Mouse (Mus musculus): ENCODE results near the gene Tmed10.

Tmed10 gene

DNA sequence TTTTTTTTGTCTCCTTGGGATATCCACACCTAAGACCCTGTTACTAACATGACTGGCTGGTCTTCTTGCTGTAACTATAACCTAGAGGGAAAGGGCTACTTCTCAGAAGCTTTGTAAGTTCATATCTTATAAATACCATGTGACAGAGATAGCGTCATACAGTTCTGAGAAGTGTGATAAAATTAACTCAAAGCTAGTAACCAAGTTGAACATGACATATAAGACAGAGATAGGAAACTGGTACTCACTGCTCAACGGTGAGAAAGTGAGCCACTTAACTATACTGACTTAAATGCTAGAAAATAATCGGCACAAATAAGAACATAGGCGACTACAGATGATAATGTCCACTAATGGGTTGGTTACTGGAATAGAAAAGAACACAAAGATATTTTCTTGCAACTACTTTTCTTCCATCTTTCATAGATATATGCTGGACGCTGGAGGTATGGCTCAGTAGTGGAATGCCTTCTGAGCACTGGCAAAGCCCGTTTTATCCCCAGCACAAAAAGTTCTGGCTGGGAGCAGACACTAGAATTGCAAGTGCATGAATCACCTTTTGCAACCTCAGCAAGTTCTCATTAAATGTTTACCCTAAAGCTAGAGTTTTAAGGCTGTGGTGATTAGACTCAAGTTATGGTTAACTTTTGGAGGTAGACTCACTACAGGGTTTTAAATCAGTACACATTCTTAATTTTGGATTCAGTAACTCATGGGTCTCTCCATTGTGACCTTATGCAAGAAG lies 36.9 kb downstream of the Tmed10 start:
- Histone ChIP-seq H3K4me1 (replicated peaks; ENCODE audit: low read depth, low read length) (peaks cover 34% of the 10 kb centered on the region), H3K27me3 (ENCODE audit: insufficient read depth, low read length) (no peaks in the 10 kb centered on the region), H3K9me3 (ENCODE audit: low read length) (no peaks in the 10 kb centered on the region), H3K36me3 (ENCODE audit: insufficient read depth, low read length) (peaks cover 52% of the 10 kb centered on the region), H3K4me3 (replicated peaks; ENCODE audit: low read length) (peak overlapping the region; percentile 97; the same call in 1 of the 2 replicates)
- TF ChIP-seq POU5F1 (IDR thresholded peaks at IDR 0.05; ENCODE audit: borderline replicate concordance, low read length) (no peak), NANOG (IDR thresholded peaks at IDR 0.05; ENCODE audit: borderline replicate concordance, low read length) (no peak), CTCF (conservative IDR thresholded peaks at IDR 0.05; ENCODE audit: low read length) (no peak)

DNA sequence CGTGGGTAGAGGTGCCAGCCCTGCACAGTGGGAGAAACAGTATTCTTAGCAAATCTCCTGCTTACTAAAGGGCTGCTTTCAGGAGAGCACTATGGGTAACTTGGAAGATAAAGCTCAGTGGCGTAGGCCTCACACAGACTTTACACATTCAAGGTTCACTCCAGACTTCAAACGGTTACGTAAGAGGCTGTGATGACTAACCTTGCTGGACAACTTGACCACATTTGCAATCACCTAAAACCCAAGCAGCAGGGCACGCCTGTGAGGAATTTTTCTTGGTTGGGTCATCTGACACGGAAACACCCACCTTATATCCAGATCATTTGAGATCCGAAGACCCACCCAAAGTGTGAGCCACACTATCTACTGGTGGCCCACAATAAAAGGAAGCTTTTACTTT lies 44.5 kb downstream of the Tmed10 start:
- no peaks in the 10 kb centered on the region for H3K4me1 ChIP-seq (replicated peaks; ENCODE audit: low read depth, low read length)
- no peaks in the 10 kb centered on the region for H3K27me3 ChIP-seq (ENCODE audit: insufficient read depth, low read length)
- TF ChIP-seq NANOG (IDR thresholded peaks at IDR 0.05; ENCODE audit: borderline replicate concordance, low read length) (no peak), CTCF (conservative IDR thresholded peaks at IDR 0.05; ENCODE audit: low read length) (no peak), POU5F1 (IDR thresholded peaks at IDR 0.05; ENCODE audit: borderline replicate concordance, low read length) (no peak)
- no peaks in the 10 kb centered on the region for H3K9me3 ChIP-seq (ENCODE audit: low read length)
- no peak overlapping the region for H3K4me3 ChIP-seq (replicated peaks; ENCODE audit: low read length)
- peaks cover 85% of the 10 kb centered on the region for H3K36me3 ChIP-seq (ENCODE audit: insufficient read depth, low read length)

DNA sequence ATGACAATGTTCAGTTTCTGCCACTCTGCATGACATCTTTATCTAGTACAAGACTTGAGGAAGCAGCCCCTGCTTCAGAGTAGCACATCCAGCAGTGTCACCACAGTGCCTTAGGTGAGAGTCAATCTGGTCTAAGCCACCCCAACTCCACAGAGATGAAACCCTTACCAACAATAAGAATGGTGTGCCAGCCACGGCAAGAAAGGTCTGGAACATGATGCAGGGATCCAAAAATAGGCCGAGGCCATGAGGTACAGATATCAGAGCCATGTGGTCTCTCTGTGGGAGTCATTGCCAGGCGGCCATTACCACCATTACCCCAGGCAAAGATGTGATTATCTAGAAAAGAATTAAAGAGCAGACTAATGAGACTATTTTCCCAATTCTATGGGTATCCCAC lies 66.0 kb downstream of the Tmed10 start:
- no peak for TF ChIP-seq NANOG (IDR thresholded peaks at IDR 0.05; ENCODE audit: borderline replicate concordance, low read length)
- no peak for TF ChIP-seq CTCF (conservative IDR thresholded peaks at IDR 0.05; ENCODE audit: low read length)
- no peak for TF ChIP-seq POU5F1 (IDR thresholded peaks at IDR 0.05; ENCODE audit: borderline replicate concordance, low read length)
- Histone ChIP-seq H3K36me3 (ENCODE audit: insufficient read depth, low read length) (peaks cover 97% of the 10 kb centered on the region), H3K9me3 (ENCODE audit: low read length) (no peaks in the 10 kb centered on the region), H3K4me1 (replicated peaks; ENCODE audit: low read depth, low read length) (peaks cover 13% of the 10 kb centered on the region), H3K27me3 (ENCODE audit: insufficient read depth, low read length) (no peaks in the 10 kb centered on the region), H3K4me3 (replicated peaks; ENCODE audit: low read length) (no peak overlapping the region)

DNA sequence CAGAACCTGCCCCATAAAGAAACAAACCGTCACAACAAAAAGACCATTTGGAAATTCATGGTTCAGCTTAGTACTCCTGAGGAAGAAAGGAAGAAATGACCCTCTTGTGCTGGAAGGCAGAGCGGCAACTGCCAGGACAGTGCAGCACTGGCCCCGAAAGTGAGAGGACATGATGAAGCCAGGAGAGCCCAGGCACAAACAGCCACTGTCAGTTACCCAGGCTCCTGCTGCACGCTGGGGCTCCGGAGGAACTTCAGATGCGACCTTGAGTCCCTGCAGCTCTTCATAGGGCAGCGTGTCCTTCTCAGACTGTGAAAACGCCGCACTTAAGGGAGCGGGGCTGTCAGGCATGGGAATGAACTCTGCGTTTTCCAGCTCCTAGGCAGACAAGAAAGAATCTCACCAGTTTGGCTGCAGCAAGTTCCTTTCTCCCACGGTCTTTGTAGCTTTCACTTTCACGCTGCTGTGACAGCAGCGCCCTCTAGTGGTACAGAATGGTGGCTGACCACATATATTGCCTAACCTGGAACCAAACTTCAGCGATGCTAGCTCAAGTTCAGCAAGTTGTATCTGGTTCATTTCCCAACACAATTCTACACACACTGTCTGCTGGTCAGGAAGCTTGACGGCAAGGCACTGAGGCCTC lies 69.3 kb downstream of the Tmed10 start:
- H3K9me3 ChIP-seq (ENCODE audit: low read length) = no peaks in the 10 kb centered on the region
- peaks cover 96% of the 10 kb centered on the region for H3K36me3 ChIP-seq (ENCODE audit: insufficient read depth, low read length)
- TF ChIP-seq NANOG (IDR thresholded peaks at IDR 0.05; ENCODE audit: borderline replicate concordance, low read length) (no peak), CTCF (conservative IDR thresholded peaks at IDR 0.05; ENCODE audit: low read length) (peak; percentile 88), POU5F1 (IDR thresholded peaks at IDR 0.05; ENCODE audit: borderline replicate concordance, low read length) (no peak)
- peaks cover 13% of the 10 kb centered on the region for H3K4me1 ChIP-seq (replicated peaks; ENCODE audit: low read depth, low read length)
- H3K4me3 ChIP-seq (replicated peaks; ENCODE audit: low read length) = no peak overlapping the region; the same call in 1 of the 2 replicates
- H3K27me3 ChIP-seq (ENCODE audit: insufficient read depth, low read length) = no peaks in the 10 kb centered on the region

DNA sequence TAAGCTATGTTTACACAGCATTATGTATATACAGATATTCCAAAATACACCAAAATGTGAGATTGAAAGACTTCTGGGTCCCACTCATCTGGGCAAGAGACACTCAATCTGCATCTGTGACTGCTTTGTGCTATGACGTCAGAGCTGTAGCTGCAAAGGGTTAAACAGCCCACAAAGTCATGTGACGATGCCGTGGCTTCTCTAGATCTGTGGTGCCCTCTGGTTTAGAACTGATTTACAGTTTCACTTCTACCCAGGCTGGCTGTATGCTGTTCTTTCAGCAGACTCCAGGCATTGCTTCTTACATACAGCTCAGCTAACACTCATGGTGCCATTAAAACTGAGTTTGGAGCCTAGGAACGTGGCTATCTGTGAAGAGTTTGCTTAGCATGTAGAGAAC lies 69.9 kb downstream of the Tmed10 start:
- Histone ChIP-seq H3K4me1 (replicated peaks; ENCODE audit: low read depth, low read length) (peaks cover 13% of the 10 kb centered on the region), H3K4me3 (replicated peaks; ENCODE audit: low read length) (no peak overlapping the region), H3K27me3 (ENCODE audit: insufficient read depth, low read length) (no peaks in the 10 kb centered on the region), H3K36me3 (ENCODE audit: insufficient read depth, low read length) (peaks cover 96% of the 10 kb centered on the region), H3K9me3 (ENCODE audit: low read length) (no peaks in the 10 kb centered on the region)
- TF ChIP-seq NANOG (IDR thresholded peaks at IDR 0.05; ENCODE audit: borderline replicate concordance, low read length) (no peak), CTCF (conservative IDR thresholded peaks at IDR 0.05; ENCODE audit: low read length) (no peak), POU5F1 (IDR thresholded peaks at IDR 0.05; ENCODE audit: borderline replicate concordance, low read length) (no peak)

DNA sequence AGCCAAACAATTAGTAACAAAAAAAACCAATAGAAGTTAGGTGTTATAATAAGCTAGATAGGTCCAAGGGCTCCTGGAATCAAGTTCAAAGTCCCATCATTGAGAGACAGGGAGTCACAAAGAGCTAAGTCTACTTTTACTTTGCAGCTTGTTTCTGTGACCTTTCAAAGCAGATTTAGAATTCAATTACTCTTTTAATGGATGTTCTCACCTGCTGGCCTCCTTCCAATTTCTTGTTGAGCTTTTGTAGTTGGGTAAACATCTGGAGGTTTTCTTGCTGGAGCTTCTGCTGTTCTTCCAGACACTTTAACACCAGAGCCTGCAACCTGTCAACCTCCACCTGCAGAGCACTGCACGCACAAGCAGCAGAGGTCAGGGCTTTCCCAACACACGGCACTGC lies 71.4 kb downstream of the Tmed10 start:
- H3K4me3 ChIP-seq (replicated peaks; ENCODE audit: low read length) = no peak overlapping the region
- H3K4me1 ChIP-seq (replicated peaks; ENCODE audit: low read depth, low read length) = peaks cover 15% of the 10 kb centered on the region
- H3K36me3 ChIP-seq (ENCODE audit: insufficient read depth, low read length) = peaks cover 81% of the 10 kb centered on the region
- no peaks in the 10 kb centered on the region for H3K27me3 ChIP-seq (ENCODE audit: insufficient read depth, low read length)
- TF ChIP-seq CTCF (conservative IDR thresholded peaks at IDR 0.05; ENCODE audit: low read length) (no peak), POU5F1 (IDR thresholded peaks at IDR 0.05; ENCODE audit: borderline replicate concordance, low read length) (no peak), NANOG (IDR thresholded peaks at IDR 0.05; ENCODE audit: borderline replicate concordance, low read length) (no peak)
- no peaks in the 10 kb centered on the region for H3K9me3 ChIP-seq (ENCODE audit: low read length)

DNA sequence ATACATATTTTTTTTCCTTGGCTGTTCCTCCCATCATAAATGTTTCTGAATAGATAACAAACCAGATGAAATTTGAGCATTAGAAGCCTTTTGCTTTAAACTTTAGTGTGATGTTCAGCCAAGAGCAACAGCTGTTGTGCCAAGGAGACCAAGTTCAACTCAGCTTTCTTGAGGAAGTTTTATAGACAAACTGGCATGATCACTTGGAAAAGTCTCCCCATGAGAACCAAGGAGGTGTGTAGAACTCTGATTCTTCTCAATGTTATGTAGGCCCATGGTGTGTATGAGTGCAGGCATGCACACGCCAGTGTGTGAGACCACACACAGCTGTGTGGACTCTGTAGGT lies 75.8 kb downstream of the Tmed10 start:
- Histone ChIP-seq H3K36me3 (ENCODE audit: insufficient read depth, low read length) (peaks cover 39% of the 10 kb centered on the region), H3K4me3 (replicated peaks; ENCODE audit: low read length) (no peak overlapping the region), H3K27me3 (ENCODE audit: insufficient read depth, low read length) (peaks cover 6% of the 10 kb centered on the region; the same call in 1 of the 2 replicates), H3K4me1 (replicated peaks; ENCODE audit: low read depth, low read length) (peaks cover 19% of the 10 kb centered on the region), H3K9me3 (ENCODE audit: low read length) (peaks cover 13% of the 10 kb centered on the region)
- TF ChIP-seq POU5F1 (IDR thresholded peaks at IDR 0.05; ENCODE audit: borderline replicate concordance, low read length) (no peak), CTCF (conservative IDR thresholded peaks at IDR 0.05; ENCODE audit: low read length) (no peak), NANOG (IDR thresholded peaks at IDR 0.05; ENCODE audit: borderline replicate concordance, low read length) (no peak)

DNA sequence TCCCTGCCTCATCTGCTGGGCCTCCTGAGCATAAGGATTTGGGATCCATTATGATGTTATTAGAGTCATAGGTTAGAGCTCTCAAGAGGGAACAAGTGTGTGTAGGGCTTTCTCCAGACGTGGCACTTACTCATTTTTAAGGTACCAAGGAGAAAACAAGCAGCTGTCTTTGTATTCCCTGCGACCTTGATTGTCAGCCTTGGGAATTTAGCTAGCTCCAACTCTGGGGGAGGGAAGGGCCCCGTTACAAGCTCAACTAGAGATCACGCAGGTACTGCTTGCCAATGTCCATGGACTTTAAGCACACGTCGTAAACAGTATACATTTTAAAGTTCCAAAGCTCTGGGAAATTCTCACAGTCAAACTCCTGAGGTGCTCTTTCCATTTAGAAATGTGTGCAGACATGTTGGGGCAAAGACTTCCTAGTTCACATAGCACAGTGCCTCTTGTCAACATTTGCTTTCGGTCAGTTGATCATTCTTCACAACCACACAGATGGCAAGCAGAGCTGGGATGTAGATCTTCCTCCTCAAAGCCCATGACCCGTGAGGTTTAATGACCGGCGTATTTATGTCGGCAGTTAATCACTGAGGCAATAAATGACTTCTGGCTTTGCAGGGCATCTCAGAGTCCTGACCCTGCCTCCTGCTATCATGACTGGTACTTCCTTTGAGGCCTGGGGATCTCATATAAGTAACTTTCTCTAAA lies 76.4 kb downstream of the Tmed10 start:
- Histone ChIP-seq H3K9me3 (ENCODE audit: low read length) (peaks cover 14% of the 10 kb centered on the region), H3K27me3 (ENCODE audit: insufficient read depth, low read length) (peaks cover 6% of the 10 kb centered on the region; the same call in 1 of the 2 replicates), H3K36me3 (ENCODE audit: insufficient read depth, low read length) (peaks cover 34% of the 10 kb centered on the region), H3K4me3 (replicated peaks; ENCODE audit: low read length) (no peak overlapping the region), H3K4me1 (replicated peaks; ENCODE audit: low read depth, low read length) (peaks cover 19% of the 10 kb centered on the region)
- no peak for TF ChIP-seq POU5F1 (IDR thresholded peaks at IDR 0.05; ENCODE audit: borderline replicate concordance, low read length)
- TF ChIP-seq NANOG (IDR thresholded peaks at IDR 0.05; ENCODE audit: borderline replicate concordance, low read length) = no peak
- TF ChIP-seq CTCF (conservative IDR thresholded peaks at IDR 0.05; ENCODE audit: low read length) = no peak

Data from E14TG2a.4 (cell line).